Mouse (Mus musculus) left cerebral cortex, postnatal 36 days (tissue): ENCODE measurements around the gene Tln1. TPM values are rescaled to one million over a fixed set of nuclear protein-coding genes. Genes with fewer than 3 reads are reported as not detected.
"Not testable (repeated sequence)": the region's sequence is repeated elsewhere in the genome, so short reads cannot be mapped to it uniquely, and the experiment has no call there.

Experiments used
- DNase-seq, 2 experiments: peaks; one replicate each; pipeline ENCODE4 v3.0.0; 2021 to 2022; ENCODE audit warnings: low spot score in 2 of 2, mixed read lengths in 1 of 2
- intact Hi-C: fragments of 180-260 bp; cut with DNase I; formaldehyde crosslinking; loops from one replicate; pipeline ENCODE4 v1.15.1; 2025
- total RNA-seq, 2 experiments: library from RNA; stranded (reverse); gene quantifications; 2 replicates each; pipeline ENCODE4 v1.2.3; 2021

Tln1 gene
- total RNA-seq, 2 experiments from 2014 or later, result 43.0 to 45.4 TPM

DNA sequence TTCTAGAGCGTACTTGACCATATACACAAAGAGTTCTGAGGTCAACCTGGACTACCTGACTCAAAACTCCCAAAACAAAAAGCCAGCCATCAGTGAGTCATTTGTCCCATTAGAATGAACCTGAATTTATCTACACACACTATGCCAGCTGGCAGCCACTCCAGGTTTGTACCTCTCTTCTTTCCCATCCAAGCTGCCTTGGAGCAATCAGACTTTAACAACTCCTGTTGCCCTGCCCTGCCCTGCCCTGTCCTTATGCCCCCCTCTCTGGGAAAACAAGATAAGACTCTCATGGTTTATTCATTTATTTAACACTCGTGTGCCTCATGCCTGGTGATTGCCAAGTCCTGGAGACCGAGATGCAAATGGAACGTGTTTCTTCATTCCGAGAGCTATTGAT, 71.7 kb downstream of the Tln1 start:
- intact Hi-C loops, result loop anchor here (5.0 kb wide), 1 partner anchor 66 kb away; no protein-coding TSS in a partner anchor
- DNase-seq, result no peak

DNA sequence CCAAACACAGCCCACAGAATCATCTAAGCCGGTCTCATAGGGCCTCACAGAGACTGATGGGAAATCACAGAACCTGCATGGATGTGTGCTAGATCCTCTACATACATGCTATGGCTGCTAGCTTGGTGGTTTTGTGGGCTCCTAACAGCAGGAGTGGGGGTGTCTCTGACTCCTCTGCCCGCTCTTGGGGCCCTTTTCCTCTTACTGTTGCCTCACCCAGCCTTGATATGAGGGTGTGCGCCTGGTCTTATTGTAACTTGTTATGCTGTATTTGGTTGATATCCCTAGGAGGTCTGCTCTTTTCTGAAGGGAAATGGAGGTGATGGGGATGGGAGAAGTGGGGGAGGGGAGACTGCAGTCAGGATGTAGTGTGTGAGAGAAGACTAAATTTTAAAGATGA, 72.9 kb downstream of the Tln1 start:
- intact Hi-C loops, result loop anchor here (1.0 to 5.0 kb wide), 2 partner anchors 68 kb away; no protein-coding TSS in a partner anchor
- DNase-seq, result no peak

DNA sequence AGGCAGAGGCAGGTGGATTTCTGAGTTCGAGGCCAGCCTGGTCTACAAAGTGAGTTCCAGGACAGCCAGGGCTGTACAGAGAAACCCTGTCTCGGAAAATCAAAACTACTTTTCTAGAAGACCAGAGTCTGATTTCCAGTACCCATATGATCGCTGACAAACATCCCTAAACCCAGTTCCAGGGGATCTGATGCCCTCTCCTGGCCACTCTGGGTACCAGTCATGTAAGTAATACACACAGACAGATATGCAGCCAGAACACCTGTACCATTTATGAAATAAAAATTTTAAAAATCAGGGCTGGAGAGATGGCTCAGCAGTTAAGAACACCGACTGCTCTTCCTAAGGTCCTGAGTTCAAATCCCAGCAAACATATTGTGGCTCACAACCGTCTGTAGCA, 76.8 kb downstream of the Tln1 start:
- intact Hi-C loops, DNase-seq: not testable (repeated sequence)

DNA sequence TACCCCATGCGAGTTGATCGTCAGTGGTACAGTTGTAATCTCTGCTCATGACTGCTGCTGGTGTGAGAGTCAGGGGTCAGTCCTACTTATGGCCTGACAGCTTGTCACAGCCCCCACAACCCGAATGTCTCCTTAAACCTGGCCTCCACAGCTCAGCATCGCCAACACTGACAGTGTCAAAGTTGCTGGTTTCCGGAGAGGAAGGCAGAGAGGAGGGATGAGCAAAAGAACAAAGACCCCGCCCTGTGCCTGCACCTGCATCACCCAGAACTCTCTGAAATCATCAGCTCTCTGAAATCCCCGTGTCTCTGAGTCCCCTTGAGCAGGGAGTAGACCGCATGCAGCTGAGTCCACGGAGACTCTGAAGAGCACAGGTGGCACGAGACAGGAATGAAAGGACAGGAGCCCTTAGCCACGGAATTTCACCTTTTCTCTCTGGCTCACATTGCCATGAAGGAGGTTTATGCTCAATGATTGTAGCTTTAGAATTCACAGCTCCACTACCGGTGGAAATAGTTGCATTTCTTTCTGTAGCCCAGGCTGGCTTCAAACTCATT, 78.9 kb downstream of the Tln1 start, which contains the start of gene Sit1:
Gene Sit1 (minus strand): TSS at position 200 of the 557 bp plus-strand sequence.
- intact Hi-C loops, result no loop called here
- DNase-seq, result no peak

GRCm38 (mm10) chr4:43482591-43482990, 79.9 kb downstream of the Tln1 start:
- no peak for DNase-seq
- intact Hi-C loops, result no loop called here

GRCm38 (mm10) chr4:43481894-43482456, 80.5 kb downstream of the Tln1 start:
- DNase-seq, result no peak
- intact Hi-C loops, result no loop called here

Other genes with a start within 250 kb of the Tln1 start
- gene Rusc2, start 180.7 kb downstream of the Tln1 start, total RNA-seq, result 100 to 1,000 TPM; 135 TPM
- 1 to 10 TPM in 1 of 2 experiments, under 1 TPM in 1; 0.69 to 1.4 TPM for gene Fam166b, start 133.6 kb downstream of the Tln1 start, total RNA-seq
- 10 to 100 TPM; 87.8 to 92.9 TPM for gene Tesk1, start 120.8 kb downstream of the Tln1 start, total RNA-seq
- 1 to 10 TPM in 1 of 2 experiments, under 1 TPM in 1; 0.59 to 1.2 TPM for gene Cd72, start 108.1 kb downstream of the Tln1 start, total RNA-seq
- gene Sit1, start 79.0 kb downstream of the Tln1 start, total RNA-seq, result not detected
- 10 to 100 TPM; 25.5 to 25.9 TPM for gene Ccdc107, start 69.8 kb downstream of the Tln1 start, total RNA-seq
- gene Arhgef39, start 63.0 kb downstream of the Tln1 start, total RNA-seq, result under 1 TPM; 0.70 to 0.79 TPM
- gene Car9, start 55.7 kb downstream of the Tln1 start, total RNA-seq, result 1 to 10 TPM in 1 of 2 experiments, under 1 TPM in 1; 0.54 to 1.1 TPM
- 10 to 100 TPM in 1 of 2 experiments, 1 to 10 TPM in 1; 8.7 to 10.0 TPM for gene Tpm2, start 38.9 kb downstream of the Tln1 start, total RNA-seq
- gene Creb3, start 359 bp downstream of the Tln1 start, total RNA-seq, result 10 to 100 TPM; 74.4 to 84.8 TPM
- 10 to 100 TPM; 42.3 to 55.8 TPM for gene Rgp1, start 16.0 kb upstream of the Tln1 start, total RNA-seq
- gene Gba2, start 16.2 kb upstream of the Tln1 start, total RNA-seq, result 10 to 100 TPM; 64.9 to 71.9 TPM
- not detected for gene Msmp, start 21.8 kb upstream of the Tln1 start, total RNA-seq
- 10 to 100 TPM; 46.4 to 62.2 TPM for gene Npr2, start 69.2 kb upstream of the Tln1 start, total RNA-seq
- gene Spag8, start 90.9 kb upstream of the Tln1 start, total RNA-seq, result 1 to 10 TPM in 1 of 2 experiments, under 1 TPM in 1; 0.91 to 1.1 TPM
- 10 to 100 TPM; 31.4 to 39.5 TPM for gene Hint2, start 93.8 kb upstream of the Tln1 start, total RNA-seq
- 10 to 100 TPM; 65.1 to 67.9 TPM for gene Tmem8b, start 106.3 kb upstream of the Tln1 start, total RNA-seq
- 1 to 10 TPM; 2.1 to 2.3 TPM for gene Fam221b, start 106.5 kb upstream of the Tln1 start, total RNA-seq
- gene Olfr70, start 138.1 kb upstream of the Tln1 start, total RNA-seq, result not detected
- gene Olfr71, start 147.6 kb upstream of the Tln1 start, total RNA-seq, result not detected
- 1 to 10 TPM; 1.2 to 1.7 TPM for gene Hrct1, start 164.5 kb upstream of the Tln1 start, total RNA-seq
- gene Spaar, start 167.3 kb upstream of the Tln1 start, total RNA-seq, result 1 to 10 TPM in 1 of 2 experiments, under 1 TPM in 1; 0.62 to 1.1 TPM
- gene Olfr159, start 208.3 kb upstream of the Tln1 start, total RNA-seq, result not detected